Mouse (Mus musculus) retina, postnatal 7 days (tissue): Measurements from ENCODE around the gene Morc3.

Experiments
- DNase-seq: peaks from one replicate; pipeline ENCODE4 v3.0.0-alpha.2; 2012; ENCODE audit warnings: low read depth, low spot score

The Morc3 gene

GRCm38 (mm10) chr16:93831627-93832395 lies at the start of gene Morc3:
Gene Morc3, plus strand, starts transcription at chr16:93832121.
- DNase-seq, result peak; percentile 100

GRCm38 (mm10) chr16:93784175-93784574 lies 47.7 kb upstream of the Morc3 start:
- DNase-seq, result no peak

- DNase-seq, result peak; percentile 75
Observed at GRCm38 (mm10) chr16:93785805-93786204, 46.1 kb upstream of the Morc3 start.

- DNase-seq, result no peak
Observed at GRCm38 (mm10) chr16:93788388-93788787, 43.5 kb upstream of the Morc3 start.

GRCm38 (mm10) chr16:93788881-93789280 lies 43.0 kb upstream of the Morc3 start:
- no peak for DNase-seq

GRCm38 (mm10) chr16:93789971-93790755 lies 41.8 kb upstream of the Morc3 start:
- no peak for DNase-seq

- no peak for DNase-seq
Observed at GRCm38 (mm10) chr16:93792981-93793630, 38.8 kb upstream of the Morc3 start.

GRCm38 (mm10) chr16:93794845-93795244 lies 37.1 kb upstream of the Morc3 start:
- no peak for DNase-seq

- no peak for DNase-seq
Observed at GRCm38 (mm10) chr16:93795391-93795790, 36.5 kb upstream of the Morc3 start.

GRCm38 (mm10) chr16:93797021-93797840 lies 34.7 kb upstream of the Morc3 start:
- DNase-seq, result no peak

GRCm38 (mm10) chr16:93797841-93798492 lies 34.0 kb upstream of the Morc3 start:
- no peak for DNase-seq

- DNase-seq, result no peak
Observed at GRCm38 (mm10) chr16:93798623-93799022, 33.3 kb upstream of the Morc3 start.

- DNase-seq, result no peak
Observed at GRCm38 (mm10) chr16:93799071-93799470, 32.9 kb upstream of the Morc3 start.

GRCm38 (mm10) chr16:93799936-93800335 lies 32.0 kb upstream of the Morc3 start:
- no peak for DNase-seq

- DNase-seq, result no peak
Observed at GRCm38 (mm10) chr16:93807167-93807566, 24.8 kb upstream of the Morc3 start.

- DNase-seq, result no peak
Observed at GRCm38 (mm10) chr16:93807961-93808554, 23.9 kb upstream of the Morc3 start.

- no peak for DNase-seq
Observed at GRCm38 (mm10) chr16:93815856-93816736, 15.8 kb upstream of the Morc3 start.

- no peak for DNase-seq
Observed at GRCm38 (mm10) chr16:93816861-93817260, 15.1 kb upstream of the Morc3 start.

- DNase-seq, result no peak
Observed at GRCm38 (mm10) chr16:93817371-93817770, 14.6 kb upstream of the Morc3 start.
